Mouse (Mus musculus): Measurements from ENCODE around the gene Rftn1.

DNA sequence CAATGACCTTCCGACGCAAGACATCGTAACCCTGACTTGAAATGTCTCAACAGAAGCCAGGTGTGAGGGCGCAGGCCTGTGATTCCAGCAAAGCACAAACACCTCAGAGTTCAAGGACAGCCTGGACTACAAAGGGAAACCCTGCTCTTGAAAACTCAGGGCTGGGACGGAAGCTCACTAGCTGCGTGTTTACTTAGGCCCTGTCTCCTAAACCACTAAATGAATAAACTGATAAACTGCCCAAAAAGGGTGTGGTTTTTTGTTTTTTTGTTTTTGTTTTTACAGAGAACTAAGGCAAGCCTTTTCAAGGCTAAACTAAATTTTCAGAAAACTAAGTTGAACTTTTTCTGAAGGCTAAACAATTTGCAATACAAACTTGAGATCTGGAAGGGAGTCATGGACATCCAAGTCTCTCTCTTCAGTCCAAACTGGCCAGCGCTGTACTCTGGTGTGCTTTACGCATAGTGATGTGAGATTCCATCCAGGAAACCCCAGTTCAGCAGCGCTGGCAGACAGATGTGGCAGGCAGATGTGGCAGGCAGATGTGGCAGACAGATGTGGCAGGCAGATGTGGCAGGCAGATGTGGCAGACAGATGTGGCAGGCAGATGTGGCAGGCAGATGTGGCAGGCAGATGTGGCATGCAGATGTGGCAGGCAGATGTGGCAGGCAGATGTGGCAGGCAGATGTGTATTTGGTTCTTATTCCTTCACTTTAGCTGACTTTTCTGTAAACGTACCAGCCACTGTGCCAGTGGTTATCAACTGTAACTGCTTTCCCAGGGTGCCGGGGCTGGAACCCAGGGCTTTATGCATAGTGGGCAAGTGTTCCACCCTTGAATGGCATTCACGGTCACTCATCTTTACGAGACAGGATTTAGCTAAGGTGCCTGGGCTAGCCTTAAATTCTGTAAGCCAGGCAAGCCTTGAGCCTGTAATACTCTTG lies 158.7 kb downstream of the Rftn1 start:
- TF ChIP-seq POLR2A (IDR thresholded peaks at IDR 0.05; ENCODE audit: control insufficient read depth, low read depth, low read length) (no peak), CTCF (IDR thresholded peaks at IDR 0.05; ENCODE audit: control insufficient read depth, insufficient read depth, insufficient replicate concordance, low read depth, low read length) (no peak)
